Mouse (Mus musculus) embryonic facial prominence, embryonic 11.5 days (tissue): ENCODE results near the gene Spata31d1d. TPM values are rescaled to one million over a fixed set of nuclear protein-coding genes. Genes with fewer than 3 reads are reported as not detected.
"Not testable (repeated sequence)": the region's sequence is repeated elsewhere in the genome, so short reads cannot be mapped to it uniquely, and the experiment has no call there.

Experiments
- ATAC-seq: fragments of 200-750 bp; cut with Nextera tagmentation; replicated peaks from 2 replicates; pipeline ENCODE4 v1.8.0; 2017; ENCODE audit warnings: low read depth; ENCODE audit not compliant: insufficient number of reproducible peaks, low FRiP score, low TSS enrichment
- DNase-seq: peaks from one replicate; pipeline ENCODE4 v3.0.0-alpha.2; 2015; ENCODE audit warnings: low spot score
- H3K27ac ChIP-seq: fragments of 300-500 bp; sonication (generic); replicated peaks from 2 replicates; pipeline ENCODE4 v1.5.1; 2014; ENCODE audit warnings: mild to moderate bottlenecking, low read depth, low read length, control low read depth
- H3K27me3 ChIP-seq: fragments of 300-500 bp; sonication (generic); 2 replicates; pipeline ENCODE4 v1.6.1; 2014; ENCODE audit warnings: mild to moderate bottlenecking, low read length, moderate library complexity, mixed read lengths; ENCODE audit not compliant: control insufficient read depth, insufficient read depth
- H3K36me3 ChIP-seq: fragments of 300-500 bp; sonication (generic); replicated peaks from 2 replicates; pipeline ENCODE4 v1.6.1; 2014; ENCODE audit warnings: low read depth, mild to moderate bottlenecking, low read length, moderate library complexity, mixed read lengths; ENCODE audit not compliant: control insufficient read depth, insufficient read depth
- H3K4me1 ChIP-seq: fragments of 300-500 bp; sonication (generic); 2 replicates; pipeline ENCODE4 v1.6.1; 2014; ENCODE audit warnings: low read length, mixed read lengths; ENCODE audit not compliant: control insufficient read depth, insufficient read depth
- H3K4me2 ChIP-seq: fragments of 300-500 bp; sonication (generic); 2 replicates; pipeline ENCODE4 v1.6.1; 2014; ENCODE audit warnings: low read depth, mild to moderate bottlenecking, control low read depth, low read length, moderate library complexity
- H3K4me3 ChIP-seq: fragments of 300-500 bp; sonication (generic); 2 replicates; pipeline ENCODE4 v1.5.1; 2014; ENCODE audit warnings: low read depth, low read length, control low read depth
- H3K9ac ChIP-seq: fragments of 300-500 bp; sonication (generic); replicated peaks from 2 replicates; pipeline ENCODE4 v1.6.1; 2014; ENCODE audit warnings: mild to moderate bottlenecking, control low read depth, low read length
- H3K9me3 ChIP-seq: fragments of 300-500 bp; sonication (generic); replicated peaks from 2 replicates; pipeline ENCODE4 v1.6.1; 2016; ENCODE audit warnings: mild to moderate bottlenecking, low read length, inconsistent platforms, mixed read lengths; ENCODE audit not compliant: control insufficient read depth
- WGBS: fragments of 180-500 bp; shearing (Covaris S2); extraction: QIAGEN DNeasy Blood & Tissue Kit; methylation state at CpG from one replicate; pipeline ENCODE4 v1.1.7; 2014; 5-methylcytosine and 5-hydroxymethylcytosine counted together
- polyA plus RNA-seq: library from polyadenylated mRNA; unstranded; fragments of >200 nt; fragmentation: Nextera tagmentation; extraction: Ambion mirVana; gene quantifications from 2 replicates; pipeline ENCODE4 v1.2.1, GENCODE M21; 2014

Gene Spata31d1d
- polyA plus RNA-seq, 1 experiment from 2014 or later: not detected

- H3K4me1 ChIP-seq: no peaks in the 10 kb centered on the region
- H3K4me3 ChIP-seq: no peak overlapping the region
- no peak for ATAC-seq
- H3K9me3 ChIP-seq: no peaks in the 10 kb centered on the region
- no peaks in the 10 kb centered on the region for H3K27me3 ChIP-seq
- no peak overlapping the region for H3K4me2 ChIP-seq
- DNase-seq: no peak
- H3K36me3 ChIP-seq: no peaks in the 10 kb centered on the region
- no peak overlapping the region for H3K9ac ChIP-seq
- H3K27ac ChIP-seq: no peak overlapping the region
- 77% methylated on average over 10 of the region's 10 CpGs for WGBS
Measured at GRCm38 (mm10) chr13:59741697-59742096, 10.1 kb upstream of the Spata31d1d start.

- no peaks in the 10 kb centered on the region for H3K36me3 ChIP-seq
- H3K4me2 ChIP-seq: no peak overlapping the region
- WGBS: 88% methylated on average over 11 of the region's 11 CpGs
- no peak overlapping the region for H3K9ac ChIP-seq
- DNase-seq: no peak
- H3K9me3 ChIP-seq: no peaks in the 10 kb centered on the region
- H3K27me3 ChIP-seq: no peaks in the 10 kb centered on the region
- no peak overlapping the region for H3K4me3 ChIP-seq
- H3K27ac ChIP-seq: no peak overlapping the region
- ATAC-seq: no peak
- H3K4me1 ChIP-seq: no peaks in the 10 kb centered on the region
Measured at GRCm38 (mm10) chr13:59741096-59741495, 9.5 kb upstream of the Spata31d1d start.

- Histone ChIP-seq H3K4me2 (no peak overlapping the region), H3K27ac (no peak overlapping the region), H3K9me3 (no peaks in the 10 kb centered on the region), H3K9ac (no peak overlapping the region), H3K27me3 (no peaks in the 10 kb centered on the region), H3K4me1 (no peaks in the 10 kb centered on the region), H3K36me3 (no peaks in the 10 kb centered on the region), H3K4me3 (no peak overlapping the region)
- ATAC-seq (no peak), DNase-seq (no peak)
- 90% methylated on average over 4 of the region's 4 CpGs for WGBS
Measured at GRCm38 (mm10) chr13:59739397-59739796, 7.8 kb upstream of the Spata31d1d start.

GRCm38 (mm10) chr13:59738455-59738854 lies 6.9 kb upstream of the Spata31d1d start:
- Histone ChIP-seq H3K4me1 (no peaks in the 10 kb centered on the region), H3K27ac (no peak overlapping the region), H3K9ac (no peak overlapping the region), H3K4me2 (no peak overlapping the region), H3K4me3 (no peak overlapping the region), H3K36me3 (no peaks in the 10 kb centered on the region), H3K27me3 (no peaks in the 10 kb centered on the region), H3K9me3 (no peaks in the 10 kb centered on the region)
- WGBS: 82% methylated on average over 2 of the region's 2 CpGs
- DNase-seq (no peak), ATAC-seq (no peak)

GRCm38 (mm10) chr13:59735190-59735589 lies 3.6 kb upstream of the Spata31d1d start:
- DNase-seq: peak; percentile 41
- Histone ChIP-seq H3K4me3 (no peak overlapping the region), H3K27me3 (no peaks in the 10 kb centered on the region), H3K9ac (no peak overlapping the region), H3K4me2 (no peak overlapping the region), H3K27ac (no peak overlapping the region), H3K9me3 (no peaks in the 10 kb centered on the region), H3K36me3 (no peaks in the 10 kb centered on the region), H3K4me1 (no peaks in the 10 kb centered on the region)
- no peak for ATAC-seq
- 36% methylated on average over 3 of the region's 3 CpGs for WGBS

- 35% methylated on average over 6 of the region's 6 CpGs for WGBS
Measured at GRCm38 (mm10) chr13:59734347-59734746, 2.8 kb upstream of the Spata31d1d start.

GRCm38 (mm10) chr13:59733936-59734335 lies 2.4 kb upstream of the Spata31d1d start:
- H3K4me2 ChIP-seq: no peak overlapping the region

More at GRCm38 (mm10) chr13:59734347-59734746, 2.8 kb upstream of the Spata31d1d start:
- H3K4me3 ChIP-seq, H3K9ac ChIP-seq, H3K9me3 ChIP-seq, H3K27me3 ChIP-seq, H3K4me2 ChIP-seq, ATAC-seq, DNase-seq, H3K36me3 ChIP-seq, H3K27ac ChIP-seq, H3K4me1 ChIP-seq: not testable (repeated sequence)

GRCm38 (mm10) chr13:59728378-59729093 lies 3.0 kb downstream of the Spata31d1d start:
- 38% methylated on average over 7 of the region's 7 CpGs for WGBS
- Histone ChIP-seq H3K27ac (no peak overlapping the region), H3K9ac (no peak overlapping the region), H3K27me3 (no peaks in the 10 kb centered on the region), H3K4me3 (no peak overlapping the region), H3K9me3 (no peaks in the 10 kb centered on the region), H3K36me3 (no peaks in the 10 kb centered on the region), H3K4me1 (no peaks in the 10 kb centered on the region), H3K4me2 (no peak overlapping the region)
- peak; percentile 77 for ATAC-seq
- DNase-seq: peak; percentile 91

More at GRCm38 (mm10) chr13:59733936-59734335, 2.4 kb upstream of the Spata31d1d start:
- no peak for ATAC-seq
- H3K9me3 ChIP-seq: no peaks in the 10 kb centered on the region
- no peaks in the 10 kb centered on the region for H3K4me1 ChIP-seq
- H3K9ac ChIP-seq: no peak overlapping the region
- H3K4me3 ChIP-seq: no peak overlapping the region
- no peaks in the 10 kb centered on the region for H3K36me3 ChIP-seq
- no peaks in the 10 kb centered on the region for H3K27me3 ChIP-seq
- H3K27ac ChIP-seq: no peak overlapping the region
- DNase-seq: no peak
- 84% methylated on average over 2 of the region's 4 CpGs for WGBS
